Mouse (Mus musculus) forebrain, embryonic 14.5 days (tissue): ENCODE results near the gene R3hdml. TPM values are rescaled to one million over a fixed set of nuclear protein-coding genes. Genes with fewer than 3 reads are reported as not detected.

Source experiments
- ATAC-seq: fragments of 200-750 bp; cut with Nextera tagmentation; 2 replicates; pipeline ENCODE4 v1.8.0; 2017; ENCODE audit warnings: mild to moderate bottlenecking, moderate library complexity
- DNase-seq: peaks from one replicate; pipeline ENCODE4 v3.0.0-alpha.2; 2015; ENCODE audit warnings: low spot score
- H3K27ac ChIP-seq: fragments of 300-500 bp; sonication (generic); 2 replicates; pipeline ENCODE4 v1.5.1; 2014; ENCODE audit warnings: low read depth, mild to moderate bottlenecking, control low read depth, low read length, moderate library complexity
- H3K27me3 ChIP-seq: fragments of 300-500 bp; sonication (generic); replicated peaks from 2 replicates; pipeline ENCODE4 v1.6.1; 2014; ENCODE audit warnings: low read length, control low read depth, mixed read lengths; ENCODE audit not compliant: control insufficient read depth, insufficient read depth
- H3K36me3 ChIP-seq: fragments of 300-500 bp; sonication (generic); 2 replicates; pipeline ENCODE4 v1.6.1; 2014; ENCODE audit warnings: low read length, control low read depth; ENCODE audit not compliant: control insufficient read depth, insufficient read depth
- H3K4me1 ChIP-seq: fragments of 300-500 bp; sonication (generic); 2 replicates; pipeline ENCODE4 v1.6.1; 2014; ENCODE audit warnings: antibody characterized with exemption, low read length, control low read depth; ENCODE audit not compliant: control insufficient read depth, insufficient read depth
- H3K4me2 ChIP-seq: fragments of 300-500 bp; sonication (generic); 2 replicates; pipeline ENCODE4 v1.6.1; 2014; ENCODE audit warnings: mild to moderate bottlenecking, control low read depth, low read length
- H3K4me3 ChIP-seq: fragments of 300-500 bp; sonication (generic); 2 replicates; pipeline ENCODE4 v1.5.1; 2014; ENCODE audit warnings: low read depth, low read length, control low read depth
- H3K9ac ChIP-seq: fragments of 300-500 bp; sonication (generic); 2 replicates; pipeline ENCODE4 v1.6.1; 2014; ENCODE audit warnings: mild to moderate bottlenecking, low read length, control low read depth, moderate library complexity
- H3K9me3 ChIP-seq: fragments of 300-500 bp; sonication (generic); replicated peaks from 2 replicates; pipeline ENCODE4 v1.6.1; 2016; ENCODE audit warnings: low read length, control low read depth, mixed read lengths; ENCODE audit not compliant: control insufficient read depth
- WGBS: fragments of 180-500 bp; shearing (Covaris S2); extraction: QIAGEN DNeasy Blood & Tissue Kit; methylation state at CpG from one replicate; pipeline ENCODE4 v1.1.7; 2014; 5-methylcytosine and 5-hydroxymethylcytosine counted together
- polyA plus RNA-seq: library from polyadenylated mRNA; unstranded; fragments of >200 nt; fragmentation: Nextera tagmentation; extraction: Ambion mirVana; gene quantifications from 2 replicates; pipeline ENCODE4 v1.2.1, GENCODE M21; 2014

The R3hdml gene
- polyA plus RNA-seq, result 0.40 TPM in 1 of 2 replicates, not detected in the other

GRCm38 (mm10) chr2:163492018-163492417, at the start of gene R3hdml:
R3hdml (plus strand) TSS chr2:163492318.
- Histone ChIP-seq H3K4me3 (no peak within 1 kb of the TSS), H3K27ac (no peak within 1 kb of the TSS), H3K27me3 (no peaks in the 10 kb centered on the region), H3K4me2 (no peak within 1 kb of the TSS), H3K9ac (no peak within 1 kb of the TSS), H3K9me3 (no peaks in the 10 kb centered on the region), H3K36me3 (no peaks in the 10 kb centered on the region), H3K4me1 (no peaks in the 10 kb centered on the region)
- ATAC-seq, result no peak
- no peak for DNase-seq
- WGBS, result 75% methylated on average over 5 of the region's 5 CpGs

GRCm38 (mm10) chr2:163443543-163443942, 48.6 kb upstream of the R3hdml start:
- WGBS, result 92% methylated on average over 6 of the region's 6 CpGs
- Histone ChIP-seq H3K36me3 (peaks cover 19% of the 10 kb centered on the region; the same call in 1 of the 2 replicates), H3K9ac (no peak overlapping the region), H3K9me3 (no peaks in the 10 kb centered on the region), H3K4me2 (no peak overlapping the region), H3K27ac (no peak overlapping the region), H3K4me3 (no peak overlapping the region), H3K4me1 (peaks cover 10% of the 10 kb centered on the region), H3K27me3 (no peaks in the 10 kb centered on the region)
- DNase-seq (no peak), ATAC-seq (no peak)

DNA sequence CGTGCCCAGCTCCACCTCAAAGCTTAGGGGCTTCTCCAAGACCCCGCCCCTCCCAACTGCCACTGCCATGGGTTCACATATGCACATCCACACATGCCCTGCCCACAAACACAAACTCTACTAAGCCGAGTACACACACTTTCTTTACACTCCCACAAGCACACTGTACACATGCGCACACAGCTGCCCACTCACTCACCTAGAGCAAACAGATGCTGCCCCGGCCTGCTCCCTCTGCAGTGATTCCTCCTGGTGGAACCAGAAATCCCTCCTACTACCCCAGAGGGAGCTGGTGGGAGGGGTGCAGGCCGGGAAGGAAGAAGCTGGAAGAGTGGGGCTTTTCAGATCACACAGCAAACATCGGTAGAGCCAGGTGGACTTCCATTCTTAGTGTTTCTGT, 48.1 kb upstream of the R3hdml start:
- Histone ChIP-seq H3K9ac (no peak overlapping the region), H3K36me3 (peaks cover 19% of the 10 kb centered on the region; the same call in 1 of the 2 replicates), H3K27ac (no peak overlapping the region), H3K4me3 (no peak overlapping the region), H3K9me3 (no peaks in the 10 kb centered on the region), H3K4me2 (no peak overlapping the region), H3K27me3 (no peaks in the 10 kb centered on the region), H3K4me1 (peaks cover 10% of the 10 kb centered on the region)
- ATAC-seq, result no peak
- DNase-seq, result no peak
- WGBS, result 70% methylated on average over 7 of the region's 7 CpGs

DNA sequence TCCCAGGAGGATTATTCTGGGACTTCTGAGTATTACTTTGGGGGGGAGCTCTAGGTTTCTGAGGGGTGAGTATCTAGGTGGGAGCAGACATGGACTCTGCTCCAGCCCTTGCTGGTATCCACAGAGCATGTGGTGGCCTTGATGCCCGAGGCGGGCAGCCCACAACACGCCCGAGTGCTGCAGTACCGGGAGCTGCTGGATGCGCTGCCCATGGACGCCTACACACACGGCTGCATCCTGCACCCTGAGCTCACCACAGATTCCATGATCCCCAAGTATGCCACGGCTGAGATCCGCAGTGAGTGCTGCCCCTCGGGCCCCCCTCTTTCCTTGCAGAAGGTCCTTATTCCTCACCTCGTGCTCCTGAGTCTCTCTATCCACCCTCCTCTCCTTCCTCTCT, 44.7 kb upstream of the R3hdml start:
- ATAC-seq (no peak), DNase-seq (no peak)
- H3K9ac ChIP-seq, result no peak overlapping the region
- H3K4me3 ChIP-seq, result no peak overlapping the region
- no peak overlapping the region for H3K27ac ChIP-seq
- WGBS, result 86% methylated on average over 12 of the region's 12 CpGs
- 0 out of 2 replicates have a peak, but pooled peaks cover 2% of the 10 kb centered on the region for H3K4me1 ChIP-seq
- peaks cover 34% of the 10 kb centered on the region for H3K36me3 ChIP-seq
- no peaks in the 10 kb centered on the region for H3K9me3 ChIP-seq
- H3K27me3 ChIP-seq, result no peaks in the 10 kb centered on the region
- H3K4me2 ChIP-seq, result no peak overlapping the region

- Histone ChIP-seq H3K9ac (no peak overlapping the region), H3K4me2 (no peak overlapping the region), H3K36me3 (peaks cover 47% of the 10 kb centered on the region), H3K4me1 (0 out of 2 replicates have a peak, but pooled peaks cover 2% of the 10 kb centered on the region), H3K27me3 (no peaks in the 10 kb centered on the region), H3K9me3 (no peaks in the 10 kb centered on the region), H3K27ac (no peak overlapping the region), H3K4me3 (no peak overlapping the region)
- ATAC-seq (no peak), DNase-seq (no peak)
- 75% methylated on average over 3 of the region's 3 CpGs for WGBS
These were observed 42.8 kb upstream of the R3hdml start for GRCm38 (mm10) chr2:163449276-163449675.

GRCm38 (mm10) chr2:163450668-163451295, 41.3 kb upstream of the R3hdml start:
- no peak overlapping the region for H3K4me3 ChIP-seq
- no peaks in the 10 kb centered on the region for H3K27me3 ChIP-seq
- no peaks in the 10 kb centered on the region for H3K9me3 ChIP-seq
- WGBS, result 64% methylated on average over 6 of the region's 6 CpGs
- no peak overlapping the region for H3K4me2 ChIP-seq
- H3K4me1 ChIP-seq, result 0 out of 2 replicates have a peak, but pooled peaks cover 2% of the 10 kb centered on the region
- peak; percentile 82 for DNase-seq
- peak; percentile 62; the same call in 1 of the 2 replicates for ATAC-seq
- peaks cover 55% of the 10 kb centered on the region for H3K36me3 ChIP-seq
- no peak overlapping the region for H3K9ac ChIP-seq
- H3K27ac ChIP-seq, result no peak overlapping the region

DNA sequence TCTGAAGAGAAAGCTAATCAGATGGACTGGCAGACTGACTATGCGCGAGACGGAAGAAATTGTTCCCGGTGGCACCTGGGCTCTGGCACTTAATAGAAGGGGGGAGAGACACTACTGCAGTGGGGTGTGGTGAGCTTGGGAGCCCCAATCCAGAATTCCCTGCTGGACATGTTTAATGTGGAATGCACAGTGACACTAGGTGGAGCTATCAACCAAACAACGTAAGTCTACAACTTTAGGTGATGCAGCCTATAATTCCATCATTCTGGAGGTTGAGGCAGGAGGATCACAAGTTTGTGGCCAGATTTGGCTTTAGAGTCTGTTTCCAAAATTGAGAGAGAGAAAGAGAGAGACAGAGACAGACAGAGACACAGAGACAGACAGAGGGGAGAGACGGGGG, 39.4 kb upstream of the R3hdml start:
- Histone ChIP-seq H3K36me3 (peaks cover 43% of the 10 kb centered on the region), H3K27me3 (no peaks in the 10 kb centered on the region), H3K4me1 (0 out of 2 replicates have a peak, but pooled peaks cover 2% of the 10 kb centered on the region), H3K9ac (no peak overlapping the region), H3K9me3 (no peaks in the 10 kb centered on the region), H3K4me2 (no peak overlapping the region), H3K27ac (no peak overlapping the region), H3K4me3 (no peak overlapping the region)
- DNase-seq (no peak), ATAC-seq (no peak)
- 88% methylated on average over 6 of the region's 6 CpGs for WGBS

- no peak overlapping the region for H3K4me3 ChIP-seq
- no peak overlapping the region for H3K4me2 ChIP-seq
- H3K9me3 ChIP-seq, result no peaks in the 10 kb centered on the region
- H3K4me1 ChIP-seq, result 0 out of 2 replicates have a peak, but pooled peaks cover 2% of the 10 kb centered on the region
- no peaks in the 10 kb centered on the region for H3K27me3 ChIP-seq
- ATAC-seq (no peak), DNase-seq (no peak)
- WGBS, result 90% methylated on average over 13 of the region's 13 CpGs
- H3K9ac ChIP-seq, result no peak overlapping the region
- no peak overlapping the region for H3K27ac ChIP-seq
- peaks cover 37% of the 10 kb centered on the region for H3K36me3 ChIP-seq
These were observed 38.7 kb upstream of the R3hdml start for GRCm38 (mm10) chr2:163453378-163453777.

DNA sequence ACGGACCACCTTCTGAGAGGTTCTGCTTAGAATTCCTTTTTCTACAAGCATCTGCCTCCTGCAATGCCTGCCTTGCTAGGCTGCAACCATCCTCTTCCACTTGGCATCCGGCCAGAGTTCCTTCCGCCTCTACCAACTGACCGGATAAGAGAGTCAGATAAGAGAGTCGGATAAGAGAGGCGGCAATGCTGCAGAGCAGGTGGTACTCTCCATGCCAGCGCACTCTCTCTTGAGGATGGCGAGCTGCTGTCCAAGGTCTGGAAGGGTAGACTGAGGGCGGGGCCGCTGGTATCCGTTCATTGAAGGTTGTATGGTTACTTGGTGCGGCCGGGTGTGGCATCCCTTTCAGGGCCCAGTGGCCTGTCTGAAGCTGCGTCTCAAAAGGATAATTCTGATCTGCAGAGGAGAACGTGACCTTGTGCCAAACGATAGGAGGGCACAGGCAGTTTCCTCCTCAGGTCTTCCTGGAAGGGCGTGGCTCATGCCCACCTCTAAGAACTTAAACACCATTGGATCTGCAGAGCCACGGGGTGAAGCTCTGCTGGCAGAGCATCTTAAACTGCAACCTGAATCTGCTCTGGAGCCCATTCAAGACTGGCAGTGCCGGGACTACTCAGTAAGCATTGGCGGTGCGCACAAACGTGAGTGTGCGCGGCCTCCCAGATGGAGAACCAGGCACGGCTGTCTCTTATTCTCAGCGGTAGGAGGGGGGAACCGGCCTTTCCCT, 33.4 kb upstream of the R3hdml start:
- Histone ChIP-seq H3K9ac (no peak overlapping the region), H3K4me1 (peaks cover 3% of the 10 kb centered on the region; the same call in 1 of the 2 replicates), H3K4me3 (no peak overlapping the region)

More for the DNA sequence above, 33.4 kb upstream of the R3hdml start:
- ATAC-seq (0 out of 2 replicates have a peak, but pooled peaks have one; percentile 18), DNase-seq (no peak)
- Histone ChIP-seq H3K36me3 (peaks cover 14% of the 10 kb centered on the region), H3K4me2 (peak overlapping the region; percentile 22), H3K27ac (no peak overlapping the region), H3K9me3 (no peaks in the 10 kb centered on the region), H3K27me3 (no peaks in the 10 kb centered on the region)
- WGBS, result 52% methylated on average over 27 of the region's 27 CpGs
